Mouse (Mus musculus) heart, embryonic 14.5 days (tissue): ENCODE measurements around the gene Gcfc2. TPM values are rescaled to one million over a fixed set of nuclear protein-coding genes. Genes with fewer than 3 reads are reported as not detected.

ENCODE experiments used
- ATAC-seq: fragments of 200-750 bp; cut with Nextera tagmentation; 2 replicates; pipeline ENCODE4 v1.8.0; 2017; ENCODE audit warnings: low read depth, moderate TSS enrichment; ENCODE audit not compliant: insufficient number of reproducible peaks, insufficient read depth, low FRiP score
- H3K27ac ChIP-seq, 2 experiments: fragments of 200-500 bp in 1 of 2; fragments of 300-500 bp in 1 of 2; sonication (generic) in 1 of 2; replicated peaks in 1 of 2; 2 replicates each; pipeline ENCODE4 v1.5.1; 2012 to 2014; ENCODE audit warnings: low read depth in 2 of 2, low read length in 2 of 2, control low read depth in 1 of 2, mild to moderate bottlenecking in 1 of 2, mixed read lengths in 1 of 2; ENCODE audit not compliant: control insufficient read depth in 1 of 2, insufficient read depth in 1 of 2
- H3K27me3 ChIP-seq: fragments of 300-500 bp; sonication (generic); 2 replicates; pipeline ENCODE4 v1.6.1; 2014; ENCODE audit warnings: mild to moderate bottlenecking, low read length, control low read depth; ENCODE audit not compliant: control insufficient read depth, insufficient read depth
- H3K36me3 ChIP-seq: fragments of 300-500 bp; sonication (generic); 2 replicates; pipeline ENCODE4 v1.6.1; 2014; ENCODE audit warnings: mild to moderate bottlenecking, control low read depth, low read length, mixed read lengths; ENCODE audit not compliant: control insufficient read depth, insufficient read depth
- H3K4me1 ChIP-seq, 2 experiments: fragments of 200-500 bp in 1 of 2; fragments of 300-500 bp in 1 of 2; sonication (generic) in 1 of 2; 2 replicates each; pipeline ENCODE4 v1.6.1; 2012 to 2014; ENCODE audit warnings: low read length in 2 of 2, control low read depth in 1 of 2, mixed read lengths in 1 of 2; ENCODE audit not compliant: control insufficient read depth in 2 of 2, insufficient read depth in 2 of 2
- H3K4me2 ChIP-seq: fragments of 300-500 bp; sonication (generic); 2 replicates; pipeline ENCODE4 v1.6.1; 2014; ENCODE audit warnings: mild to moderate bottlenecking, low read length
- H3K4me3 ChIP-seq, 2 experiments: fragments of 200-500 bp in 1 of 2; fragments of 300-500 bp in 1 of 2; sonication (generic) in 1 of 2; 2 replicates each; pipeline ENCODE4 v1.5.1; 2012 to 2014; ENCODE audit warnings: low read length in 2 of 2, mild to moderate bottlenecking in 2 of 2, control low read depth in 1 of 2, low read depth in 1 of 2, moderate library complexity in 1 of 2; ENCODE audit not compliant: control insufficient read depth in 1 of 2, insufficient read depth in 1 of 2
- H3K9ac ChIP-seq: fragments of 300-500 bp; sonication (generic); 2 replicates; pipeline ENCODE4 v1.6.1; 2014; ENCODE audit warnings: mild to moderate bottlenecking, low read length
- H3K9me3 ChIP-seq: fragments of 300-500 bp; sonication (generic); 2 replicates; pipeline ENCODE4 v1.6.1; 2016; ENCODE audit warnings: low read length, control low read depth; ENCODE audit not compliant: control insufficient read depth
- WGBS: fragments of 180-500 bp; shearing (Covaris S2); extraction: QIAGEN DNeasy Blood & Tissue Kit; methylation state at CpG from one replicate; pipeline ENCODE4 v1.1.7; 2014; 5-methylcytosine and 5-hydroxymethylcytosine counted together
- polyA plus RNA-seq: library from polyadenylated mRNA; unstranded; fragments of >200 nt; fragmentation: Nextera tagmentation; extraction: Ambion mirVana; gene quantifications from 2 replicates; pipeline ENCODE4 v1.2.1, GENCODE M21; 2014

Gene Gcfc2
- polyA plus RNA-seq, 1 experiment from 2014 or later, result 6.5 TPM

DNA sequence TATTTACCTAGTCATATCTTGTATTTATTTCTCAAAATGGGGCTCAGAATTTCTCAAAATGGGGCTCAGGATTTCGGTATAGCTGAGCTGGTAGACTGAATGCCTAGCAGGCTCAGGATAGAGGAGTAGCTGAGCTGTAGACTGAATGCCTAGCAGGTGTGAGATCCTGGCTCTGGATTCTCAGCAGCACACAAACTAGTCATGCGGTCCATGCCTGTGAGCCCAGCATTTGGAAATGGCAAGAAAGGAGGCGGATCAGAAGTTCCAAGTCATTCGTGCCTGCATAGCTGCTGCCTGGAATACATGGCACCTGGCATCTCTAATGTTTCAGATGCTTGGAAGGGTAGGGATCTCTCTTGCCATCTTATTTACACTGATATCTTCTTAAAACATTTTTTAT is 5.9 kb downstream of the Gcfc2 start:
- no peak for ATAC-seq
- Histone ChIP-seq H3K36me3 (peaks cover 89% of the 10 kb centered on the region), H3K4me3 (no peak overlapping the region), H3K4me2 (no peak overlapping the region), H3K4me1 (peaks cover 0 to 7% of the 10 kb centered on the region in 2 experiments; a peak in 1 of 4 replicates), H3K27ac (no peak overlapping the region), H3K27me3 (no peaks in the 10 kb centered on the region), H3K9ac (no peak overlapping the region), H3K9me3 (no peaks in the 10 kb centered on the region)
- WGBS, result 86% methylated on average over 4 of the region's 4 CpGs

DNA sequence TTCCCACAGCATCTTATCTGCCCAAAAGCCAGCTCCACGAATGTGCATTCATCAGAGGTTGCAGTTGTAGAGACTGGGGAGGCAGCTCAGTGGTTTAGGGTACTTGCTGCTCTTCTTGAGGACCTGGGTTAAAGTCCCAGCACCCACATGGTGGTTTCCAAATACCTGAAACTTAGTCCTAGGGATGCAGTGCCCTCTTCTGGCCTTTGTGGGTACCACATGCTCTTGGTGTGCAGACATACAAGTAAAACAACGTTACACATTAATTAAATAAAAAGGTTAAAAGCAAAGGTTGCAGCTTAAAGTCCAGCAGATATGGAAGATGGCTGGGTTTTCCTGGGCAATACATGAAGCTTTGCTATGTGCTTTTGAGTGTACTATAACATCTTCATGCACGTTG is 9.8 kb downstream of the Gcfc2 start:
- WGBS, result 93% methylated on average over 3 of the region's 3 CpGs
- H3K4me1 ChIP-seq, result no peaks in the 10 kb centered on the region
- no peak overlapping the region for H3K27ac ChIP-seq
- H3K9ac ChIP-seq, result no peak overlapping the region
- no peaks in the 10 kb centered on the region for H3K27me3 ChIP-seq
- H3K4me2 ChIP-seq, result no peak overlapping the region
- no peak overlapping the region for H3K4me3 ChIP-seq
- H3K36me3 ChIP-seq, result peaks cover 95% of the 10 kb centered on the region
- no peaks in the 10 kb centered on the region for H3K9me3 ChIP-seq
- ATAC-seq, result no peak

DNA sequence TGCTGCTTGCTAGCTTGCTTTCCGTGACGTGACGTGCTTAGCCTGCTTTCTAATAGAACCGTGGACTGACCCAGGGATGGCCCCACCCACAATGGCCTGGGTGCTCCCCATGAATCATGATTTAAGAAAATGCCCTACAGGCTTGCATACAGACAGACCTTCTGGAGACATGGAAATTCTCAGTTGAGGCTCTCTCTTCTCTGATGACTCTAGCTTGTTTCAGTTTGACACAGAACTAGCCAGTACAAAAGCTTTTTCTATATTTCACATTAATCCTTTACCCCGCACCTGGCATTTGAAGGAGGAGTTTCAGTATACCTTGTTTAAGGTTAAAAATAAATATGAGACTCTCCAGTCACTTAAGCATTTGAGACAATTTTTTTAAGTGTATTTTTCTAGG is 18.2 kb downstream of the Gcfc2 start:
- no peaks in the 10 kb centered on the region for H3K27me3 ChIP-seq
- ATAC-seq, result no peak
- H3K9ac ChIP-seq, result no peak overlapping the region
- H3K4me2 ChIP-seq, result no peak overlapping the region
- WGBS, result 96% methylated on average over 5 of the region's 5 CpGs
- H3K4me3 ChIP-seq, result no peak overlapping the region
- H3K9me3 ChIP-seq, result no peaks in the 10 kb centered on the region
- peaks cover 96% of the 10 kb centered on the region for H3K36me3 ChIP-seq
- no peaks in the 10 kb centered on the region for H3K4me1 ChIP-seq
- no peak overlapping the region for H3K27ac ChIP-seq

DNA sequence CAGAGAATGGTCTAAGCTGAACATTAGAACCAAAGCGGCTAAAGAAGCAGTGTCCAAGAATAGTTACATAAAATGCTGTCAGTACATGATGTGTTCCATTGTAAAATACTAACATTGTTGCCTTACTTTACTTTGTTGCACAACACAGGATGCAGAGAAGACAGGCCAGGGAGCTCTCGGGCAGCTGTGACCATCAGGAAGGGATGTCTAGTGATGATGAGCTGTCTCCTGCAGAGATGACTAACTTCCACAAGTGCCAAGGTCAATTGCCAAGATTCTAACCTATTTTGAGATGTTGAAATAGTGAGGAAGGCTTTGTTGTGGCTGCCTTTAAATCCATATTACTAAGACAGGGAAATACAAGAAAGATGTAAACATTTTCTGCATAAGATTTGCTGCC is 19.8 kb downstream of the Gcfc2 start:
- WGBS, result 86% methylated on average over 2 of the region's 2 CpGs
- no peak for ATAC-seq
- H3K36me3 ChIP-seq, result peaks cover 95% of the 10 kb centered on the region

DNA sequence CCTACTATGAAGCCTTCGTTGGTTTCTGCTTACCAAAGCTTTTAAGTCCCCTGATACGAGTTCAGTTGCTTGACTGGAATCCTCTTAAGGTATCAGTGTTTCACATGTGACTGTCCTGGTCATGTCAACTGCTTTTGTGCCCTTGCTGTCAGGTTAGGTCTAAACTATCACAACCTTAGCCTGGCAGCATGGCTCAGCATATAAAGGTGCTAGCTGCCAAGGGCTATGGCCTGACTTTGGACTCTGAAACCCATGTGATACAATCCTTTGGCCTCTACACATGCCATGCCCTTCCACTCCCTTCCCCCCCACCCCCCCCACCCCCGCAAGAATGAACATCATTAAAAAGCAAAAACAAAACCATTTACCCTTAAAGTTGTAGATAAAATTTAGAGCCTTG is 21.0 kb downstream of the Gcfc2 start:
- no peaks in the 10 kb centered on the region for H3K27me3 ChIP-seq
- H3K36me3 ChIP-seq, result peaks cover 98% of the 10 kb centered on the region
- 83% methylated on average over 3 of the region's 3 CpGs for WGBS

More for the DNA sequence above, 19.8 kb downstream of the Gcfc2 start:
- Histone ChIP-seq H3K27ac (no peak overlapping the region), H3K4me2 (no peak overlapping the region), H3K9me3 (no peaks in the 10 kb centered on the region), H3K27me3 (no peaks in the 10 kb centered on the region), H3K9ac (no peak overlapping the region), H3K4me1 (no peaks in the 10 kb centered on the region), H3K4me3 (no peak overlapping the region)

DNA sequence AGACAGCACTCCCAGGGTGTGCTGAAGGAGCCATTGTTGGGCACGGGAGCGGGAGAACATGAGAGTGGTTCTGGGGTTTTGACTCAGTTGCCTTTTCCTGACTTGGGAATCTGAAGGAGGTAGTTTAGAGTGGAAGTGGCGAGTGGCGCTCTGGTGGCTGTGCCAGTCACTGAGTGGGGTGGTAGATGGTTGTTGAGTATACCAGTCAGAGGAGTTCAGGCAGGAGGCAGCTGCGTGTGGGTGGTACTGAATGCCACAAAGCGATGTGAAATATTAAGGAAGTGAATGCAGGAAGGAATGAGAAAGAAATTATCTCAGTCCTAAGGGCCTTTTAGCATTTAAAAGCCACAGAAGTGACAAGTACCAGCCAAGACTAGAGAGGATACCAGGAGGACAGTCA is 23.4 kb downstream of the Gcfc2 start:
- H3K9me3 ChIP-seq, result no peaks in the 10 kb centered on the region
- peaks cover 98% of the 10 kb centered on the region for H3K36me3 ChIP-seq
- H3K4me2 ChIP-seq, result no peak overlapping the region
- H3K9ac ChIP-seq, result no peak overlapping the region
- no peaks in the 10 kb centered on the region for H3K4me1 ChIP-seq
- 97% methylated on average over 6 of the region's 6 CpGs for WGBS
- H3K27ac ChIP-seq, result no peak overlapping the region
- ATAC-seq, result no peak
- no peak overlapping the region for H3K4me3 ChIP-seq
- no peaks in the 10 kb centered on the region for H3K27me3 ChIP-seq

More for the DNA sequence above, 21.0 kb downstream of the Gcfc2 start:
- no peak overlapping the region for H3K27ac ChIP-seq
- no peak for ATAC-seq
- H3K9me3 ChIP-seq, result no peaks in the 10 kb centered on the region
- H3K4me1 ChIP-seq, result no peaks in the 10 kb centered on the region
- H3K4me2 ChIP-seq, result no peak overlapping the region
- no peak overlapping the region for H3K9ac ChIP-seq
- H3K4me3 ChIP-seq, result no peak overlapping the region

DNA sequence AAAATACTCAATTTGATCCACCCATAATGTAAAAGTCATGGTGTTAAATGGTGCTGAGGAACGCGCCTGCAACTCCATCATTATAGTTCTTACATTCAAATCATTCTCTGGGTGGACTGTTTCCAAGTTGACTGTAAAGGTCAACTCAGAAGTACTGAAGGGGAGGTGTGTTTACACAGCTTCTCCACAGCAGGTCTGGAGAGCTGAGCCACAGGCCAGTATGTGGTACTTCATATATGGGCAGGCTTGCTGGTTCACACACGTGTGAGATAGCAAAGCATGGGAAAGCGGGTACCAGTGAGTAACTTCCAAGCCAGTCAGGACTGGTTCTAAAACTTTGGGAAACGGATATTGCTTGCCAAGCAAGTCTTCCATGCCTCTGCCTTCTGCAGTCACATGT is 31.7 kb downstream of the Gcfc2 start:
- peaks cover 5% of the 10 kb centered on the region; the same call in 1 of the 2 replicates for H3K9me3 ChIP-seq
- no peaks in the 10 kb centered on the region for H3K4me1 ChIP-seq
- H3K9ac ChIP-seq, result no peak overlapping the region
- no peak for ATAC-seq
- no peaks in the 10 kb centered on the region for H3K27me3 ChIP-seq
- WGBS, result 92% methylated on average over 5 of the region's 5 CpGs
- no peak overlapping the region for H3K27ac ChIP-seq
- H3K4me3 ChIP-seq, result no peak overlapping the region
- H3K4me2 ChIP-seq, result no peak overlapping the region
- H3K36me3 ChIP-seq, result peaks cover 86% of the 10 kb centered on the region

DNA sequence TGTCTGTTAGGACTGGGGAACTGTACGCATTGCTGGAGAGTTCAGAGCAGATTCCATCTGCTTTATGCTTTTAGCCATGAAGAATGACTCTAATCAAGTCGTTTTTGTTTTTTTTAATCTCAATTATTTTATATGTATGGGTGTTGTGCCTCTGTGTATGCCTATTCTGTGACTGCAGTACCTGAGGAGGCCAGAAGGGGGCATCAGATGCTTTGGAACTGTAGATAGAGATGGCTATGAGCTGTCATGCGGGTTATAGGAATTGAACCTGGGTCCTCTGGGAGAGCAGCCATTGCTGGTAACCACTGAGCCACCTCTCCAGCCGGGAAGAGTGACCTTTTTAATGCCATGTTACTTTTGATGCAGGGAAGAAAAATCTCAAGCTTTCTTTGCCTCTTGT is 32.9 kb downstream of the Gcfc2 start:
- Histone ChIP-seq H3K36me3 (peaks cover 86% of the 10 kb centered on the region), H3K4me3 (no peak overlapping the region), H3K27ac (no peak overlapping the region), H3K4me1 (no peaks in the 10 kb centered on the region), H3K9ac (no peak overlapping the region), H3K4me2 (no peak overlapping the region), H3K9me3 (peaks cover 5% of the 10 kb centered on the region; the same call in 1 of the 2 replicates), H3K27me3 (no peaks in the 10 kb centered on the region)
- 80% methylated on average over 4 of the region's 4 CpGs for WGBS
- ATAC-seq, result no peak
